Mouse (Mus musculus) T-helper 1 cell (primary cell): Measurements from ENCODE around the gene 1700020A23Rik.

Experiments used
- in situ Hi-C: fragments of 300-600 bp; cut with MboI, MseI; formaldehyde crosslinking; loops from one replicate; pipeline ENCODE4 v1.15.1; 2025; ENCODE audit warnings: high pct_unique_total_duplicates

1700020A23Rik gene

GRCm38 (mm10) chr2:130450434-130450796 lies 45.4 kb downstream of the 1700020A23Rik start:
- in situ Hi-C loops: no loop called here

- in situ Hi-C loops: no loop called here
These were observed 46.1 kb downstream of the 1700020A23Rik start for GRCm38 (mm10) chr2:130451086-130451726.

DNA sequence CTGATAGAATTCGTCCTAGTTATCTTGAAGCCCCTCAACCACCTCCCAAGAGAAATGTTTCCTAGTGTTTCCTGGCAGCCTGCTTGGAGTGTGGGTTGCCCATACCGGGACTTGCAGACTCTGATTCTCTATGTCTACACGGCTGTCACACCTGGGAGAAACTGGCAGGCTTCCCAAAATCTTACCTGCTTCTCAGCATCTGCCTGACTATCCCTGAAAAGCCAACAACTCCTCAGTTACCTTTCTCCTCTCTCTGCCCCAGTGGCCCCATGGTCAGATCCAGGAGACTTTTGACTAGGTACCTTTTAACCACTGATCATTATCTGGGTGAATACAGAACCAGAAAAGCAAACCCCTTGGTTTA lies 46.6 kb downstream of the 1700020A23Rik start:
- in situ Hi-C loops: no loop called here

DNA sequence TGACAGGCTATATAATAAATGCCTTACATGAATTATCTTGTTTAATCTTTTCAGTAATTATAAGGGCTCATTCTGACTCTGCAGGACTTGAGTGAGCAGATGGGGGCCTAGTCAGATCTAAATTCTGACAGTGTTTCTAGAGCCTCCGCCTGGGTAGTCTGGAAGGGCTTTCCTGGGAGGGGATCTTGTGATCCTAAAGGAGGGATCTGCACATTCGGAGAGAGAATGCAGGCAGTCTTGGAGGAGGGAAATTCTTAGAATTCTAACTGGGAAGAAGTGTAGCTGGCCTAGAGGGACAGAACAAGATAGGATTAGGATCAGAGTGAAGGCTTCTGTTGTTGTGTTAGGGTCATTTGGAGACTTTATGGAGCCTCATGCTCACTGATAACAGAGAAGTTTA lies 47.2 kb downstream of the 1700020A23Rik start:
- in situ Hi-C loops: no loop called here

DNA sequence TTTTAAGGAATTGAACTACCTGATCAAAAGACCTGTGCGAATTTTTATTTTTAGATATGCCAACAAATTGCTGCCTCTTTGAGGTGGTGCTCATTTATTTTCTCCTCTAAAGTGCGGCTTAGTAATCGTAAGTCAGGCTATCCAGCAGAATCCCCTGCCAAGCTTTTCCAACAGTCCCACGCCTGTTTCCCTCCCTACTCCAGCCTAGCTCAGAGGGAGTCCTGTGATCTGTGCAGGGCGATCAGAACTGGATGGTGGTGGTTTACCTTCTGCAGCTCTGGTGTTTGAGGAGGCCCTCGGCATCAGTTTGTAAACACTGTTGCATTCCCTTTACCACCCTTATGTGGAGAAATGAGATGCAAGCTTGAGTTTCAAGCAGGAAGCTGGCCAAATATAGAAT lies 48.4 kb downstream of the 1700020A23Rik start:
- in situ Hi-C loops: no loop called here

GRCm38 (mm10) chr2:130454748-130455370 lies 49.8 kb downstream of the 1700020A23Rik start:
- in situ Hi-C loops: no loop called here
